Mouse (Mus musculus) heart, postnatal 0 days (tissue): ENCODE results near the gene Sh3d19. TPM values are rescaled to one million over a fixed set of nuclear protein-coding genes. Genes with fewer than 3 reads are reported as not detected.

Source experiments
- ATAC-seq: fragments of 200-750 bp; cut with Nextera tagmentation; 2 replicates; pipeline ENCODE4 v1.8.0; 2017; ENCODE audit warnings: low read depth, moderate number of reproducible peaks, moderate library complexity; ENCODE audit not compliant: insufficient read depth
- DNase-seq: peaks from one replicate; pipeline ENCODE4 v3.0.0-alpha.2; 2016; ENCODE audit warnings: low spot score
- H3K27ac ChIP-seq: fragments of 300-500 bp; sonication (generic); 2 replicates; pipeline ENCODE4 v1.5.1; 2014; ENCODE audit warnings: low read depth, mild to moderate bottlenecking
- H3K27me3 ChIP-seq: fragments of 300-500 bp; sonication (generic); 2 replicates; pipeline ENCODE4 v1.6.1; 2014; ENCODE audit warnings: low read length, mixed read lengths; ENCODE audit not compliant: control insufficient read depth, insufficient read depth
- H3K36me3 ChIP-seq: fragments of 300-500 bp; sonication (generic); replicated peaks from 2 replicates; pipeline ENCODE4 v1.6.1; 2014; ENCODE audit warnings: low read length, mixed read lengths; ENCODE audit not compliant: control insufficient read depth, insufficient read depth
- H3K4me1 ChIP-seq: fragments of 300-500 bp; sonication (generic); 2 replicates; pipeline ENCODE4 v1.6.1; 2014; ENCODE audit warnings: antibody characterized with exemption; ENCODE audit not compliant: control insufficient read depth, insufficient read depth
- H3K4me2 ChIP-seq: fragments of 300-500 bp; sonication (generic); 2 replicates; pipeline ENCODE4 v1.6.1; 2014; ENCODE audit warnings: low read depth, mild to moderate bottlenecking, low read length, moderate library complexity
- H3K4me3 ChIP-seq: fragments of 300-500 bp; sonication (generic); 2 replicates; pipeline ENCODE4 v1.5.1; 2014; ENCODE audit warnings: low read depth, low read length
- H3K9ac ChIP-seq: fragments of 300-500 bp; sonication (generic); replicated peaks from 2 replicates; pipeline ENCODE4 v1.6.1; 2014; ENCODE audit warnings: low read depth, low read length, mixed read lengths
- H3K9me3 ChIP-seq: fragments of 300-500 bp; sonication (generic); replicated peaks from 2 replicates; pipeline ENCODE4 v1.6.1; 2016; ENCODE audit warnings: low read length; ENCODE audit not compliant: control insufficient read depth
- CTCF ChIP-seq: IDR thresholded peaks from 2 replicates; pipeline ENCODE4 v1.5.1; 2016; ENCODE audit warnings: antibody characterized with exemption, control low read depth, low read depth
- EP300 ChIP-seq: IDR thresholded peaks from 2 replicates; pipeline ENCODE4 v1.6.1; 2016; ENCODE audit warnings: antibody characterized with exemption, low read depth
- WGBS: fragments of 180-500 bp; shearing (Covaris S2); extraction: QIAGEN DNeasy Blood & Tissue Kit; methylation state at CpG from one replicate; pipeline ENCODE4 v1.1.7; 2014; 5-methylcytosine and 5-hydroxymethylcytosine counted together
- polyA plus RNA-seq: library from polyadenylated mRNA; unstranded; fragments of >200 nt; fragmentation: Nextera tagmentation; extraction: Ambion mirVana; gene quantifications from 2 replicates; pipeline ENCODE4 v1.2.1, GENCODE M21; 2015
- total RNA-seq: library from RNA; depleted of rRNA; stranded (reverse); fragments of >200 nt; gene quantifications from 2 replicates; pipeline ENCODE4 v1.2.3, GENCODE M21; 2014; ENCODE audit warnings: low replicate concordance; rRNA removed

Sh3d19 gene
- total and polyA plus RNA-seq, 2 experiments from 2014 or later: 7.4 to 52.6 TPM

GRCm38 (mm10) chr3:86142934-86143317 is 172.0 kb downstream of the Sh3d19 start:
- H3K4me3 ChIP-seq: no peak overlapping the region
- DNase-seq: no peak
- no peak overlapping the region for H3K27ac ChIP-seq
- peak overlapping the region; percentile 11; the same call in 1 of the 2 replicates for H3K4me2 ChIP-seq
- peaks cover 29% of the 10 kb centered on the region for H3K36me3 ChIP-seq
- H3K4me1 ChIP-seq: peaks cover 8% of the 10 kb centered on the region; the same call in 1 of the 2 replicates
- WGBS: 33% methylated on average over 6 of the region's 6 CpGs
- no peak for ATAC-seq
- H3K9ac ChIP-seq: no peak overlapping the region
- H3K27me3 ChIP-seq: no peaks in the 10 kb centered on the region
- TF ChIP-seq CTCF (no peak), EP300 (no peak)
- H3K9me3 ChIP-seq: no peaks in the 10 kb centered on the region

GRCm38 (mm10) chr3:86143343-86143742 is 172.4 kb downstream of the Sh3d19 start:
- Histone ChIP-seq H3K27me3 (no peaks in the 10 kb centered on the region), H3K36me3 (peaks cover 25% of the 10 kb centered on the region), H3K4me3 (no peak overlapping the region), H3K9me3 (no peaks in the 10 kb centered on the region), H3K4me1 (peaks cover 8% of the 10 kb centered on the region; the same call in 1 of the 2 replicates), H3K9ac (no peak overlapping the region), H3K4me2 (no peak overlapping the region; the same call in 1 of the 2 replicates), H3K27ac (no peak overlapping the region)
- 82% methylated on average over 6 of the region's 6 CpGs for WGBS
- ATAC-seq (no peak), DNase-seq (no peak)
- TF ChIP-seq CTCF (no peak), EP300 (no peak)

- no peaks in the 10 kb centered on the region for H3K9me3 ChIP-seq
- no peaks in the 10 kb centered on the region for H3K4me1 ChIP-seq
- no peaks in the 10 kb centered on the region for H3K36me3 ChIP-seq
- no peak for TF ChIP-seq EP300
- TF ChIP-seq CTCF: no peak
- ATAC-seq (no peak), DNase-seq (no peak)
- no peaks in the 10 kb centered on the region for H3K27me3 ChIP-seq
- no peak overlapping the region for H3K4me2 ChIP-seq
- no peak overlapping the region for H3K4me3 ChIP-seq
- no peak overlapping the region for H3K27ac ChIP-seq
- WGBS: 78% methylated on average over 6 of the region's 6 CpGs
- H3K9ac ChIP-seq: no peak overlapping the region
Observed at GRCm38 (mm10) chr3:86149063-86149462, 178.2 kb downstream of the Sh3d19 start.

GRCm38 (mm10) chr3:86149521-86149920 is 178.6 kb downstream of the Sh3d19 start:
- WGBS: 79% methylated on average over 9 of the region's 9 CpGs
- no peak for TF ChIP-seq CTCF
- TF ChIP-seq EP300: no peak
- no peaks in the 10 kb centered on the region for H3K9me3 ChIP-seq
- H3K4me3 ChIP-seq: no peak overlapping the region
- H3K27ac ChIP-seq: no peak overlapping the region
- no peak overlapping the region for H3K9ac ChIP-seq
- H3K36me3 ChIP-seq: no peaks in the 10 kb centered on the region
- H3K27me3 ChIP-seq: no peaks in the 10 kb centered on the region
- DNase-seq: no peak
- H3K4me2 ChIP-seq: no peak overlapping the region
- H3K4me1 ChIP-seq: no peaks in the 10 kb centered on the region
- no peak for ATAC-seq

- DNase-seq: no peak
- H3K4me3 ChIP-seq: no peak overlapping the region
- no peak for ATAC-seq
- H3K27ac ChIP-seq: no peak overlapping the region
- no peak overlapping the region for H3K4me2 ChIP-seq
- TF ChIP-seq CTCF: no peak
- TF ChIP-seq EP300: no peak
- no peak overlapping the region for H3K9ac ChIP-seq
- no peaks in the 10 kb centered on the region for H3K9me3 ChIP-seq
- no peaks in the 10 kb centered on the region for H3K36me3 ChIP-seq
- H3K4me1 ChIP-seq: no peaks in the 10 kb centered on the region
- no peaks in the 10 kb centered on the region for H3K27me3 ChIP-seq
- 56% methylated on average over 8 of the region's 8 CpGs for WGBS
Observed at GRCm38 (mm10) chr3:86168841-86169425, 198.0 kb downstream of the Sh3d19 start.

GRCm38 (mm10) chr3:86179714-86180113 is 208.8 kb downstream of the Sh3d19 start:
- no peak for TF ChIP-seq CTCF
- TF ChIP-seq EP300: no peak
- WGBS: 85% methylated on average over 7 of the region's 7 CpGs
- no peak for ATAC-seq
- H3K4me3 ChIP-seq: no peak overlapping the region
- no peaks in the 10 kb centered on the region for H3K36me3 ChIP-seq
- H3K9ac ChIP-seq: no peak overlapping the region
- H3K9me3 ChIP-seq: no peaks in the 10 kb centered on the region
- no peaks in the 10 kb centered on the region for H3K4me1 ChIP-seq
- no peak for DNase-seq
- no peak overlapping the region for H3K27ac ChIP-seq
- no peaks in the 10 kb centered on the region for H3K27me3 ChIP-seq
- H3K4me2 ChIP-seq: no peak overlapping the region

Other genes with a start within 250 kb of the Sh3d19 start
- gene Fam160a1, start 153.8 kb upstream of the Sh3d19 start, total RNA-seq: 34.6 and 37.8 TPM in 2 replicates
- 9.4 and 10.5 TPM in 2 replicates for gene Fam160a1, start 153.8 kb upstream of the Sh3d19 start, polyA plus RNA-seq
- 3.9 and 5.3 TPM in 2 replicates for gene Glt28d2, start 83.6 kb upstream of the Sh3d19 start, total RNA-seq
- gene Glt28d2, start 83.6 kb upstream of the Sh3d19 start, polyA plus RNA-seq: 3.0 and 3.6 TPM in 2 replicates
- gene Gm37240, start 83.6 kb upstream of the Sh3d19 start, total RNA-seq: 33.4 and 72.1 TPM in 2 replicates
- gene Gm37240, start 83.6 kb upstream of the Sh3d19 start, polyA plus RNA-seq: 20.8 and 21.7 TPM in 2 replicates
- not detected in 2 replicates for gene Prss48, start 31.4 kb downstream of the Sh3d19 start, total RNA-seq
- gene Prss48, start 31.4 kb downstream of the Sh3d19 start, polyA plus RNA-seq: not detected in 2 replicates
- 639 and 683 TPM in 2 replicates for gene Rps3a1, start 171.6 kb downstream of the Sh3d19 start, total RNA-seq
- 694 and 757 TPM in 2 replicates for gene Rps3a1, start 171.6 kb downstream of the Sh3d19 start, polyA plus RNA-seq